Mouse (Mus musculus) lung, adult 2 months (tissue): ENCODE data around the gene Golga5.

ENCODE experiments used
- CTCF ChIP-seq: fragments of 200-500 bp; IDR thresholded peaks from 2 replicates; pipeline ENCODE4 v1.5.1; 2011; ENCODE audit warnings: mild to moderate bottlenecking, low read length, control low read depth; ENCODE audit not compliant: insufficient read depth
- POLR2A ChIP-seq: fragments of 200-500 bp; IDR thresholded peaks from 2 replicates; pipeline ENCODE4 v1.6.1; 2011; ENCODE audit warnings: low read depth, mild to moderate bottlenecking, control low read depth, low read length, borderline replicate concordance; ENCODE audit errors: extremely low read depth

- no peak for TF ChIP-seq CTCF
- TF ChIP-seq POLR2A: no peak
Measured at GRCm38 (mm10) chr12:102480481-102480880, 11.5 kb downstream of the Golga5 start.
